Mouse (Mus musculus): ENCODE data around the gene Zdhhc6. TPM values are rescaled to one million over a fixed set of nuclear protein-coding genes. Genes with fewer than 3 reads are reported as not detected.

Zdhhc6 gene
- 22.5 and 29.1 TPM in 2 replicates for polyA plus RNA-seq (2012; rRNA removed)

GRCm38 (mm10) chr19:55315452-55316108 lies at the start of gene Zdhhc6:
Gene Zdhhc6 (minus strand): TSS chr19:55316032.
- under 1% methylated on average over 60 of the region's 60 CpGs for WGBS
- Histone ChIP-seq H3K36me3 (ENCODE audit: control insufficient read depth, insufficient read depth, low read length) (peaks cover 1% of the 10 kb centered on the region; the same call in 1 of the 2 replicates), H3K4me3 (ENCODE audit: insufficient read depth, low read depth, low read length) (peak within 1 kb of the TSS; percentile 76), H3K4me1 (ENCODE audit: control insufficient read depth, insufficient read depth, low read length) (peaks cover 8% of the 10 kb centered on the region; the same call in 1 of the 2 replicates), H3K27ac (ENCODE audit: insufficient read depth, low read depth, low read length) (peak within 1 kb of the TSS; percentile 88), H3K27me3 (replicated peaks; ENCODE audit: control insufficient read depth, insufficient read depth, low read length) (no peaks in the 10 kb centered on the region)
- DNase-seq: peak; percentile 88
- TF ChIP-seq CTCF (conservative IDR thresholded peaks at IDR 0.05; ENCODE audit: insufficient read depth, insufficient read length, low read depth, low read length) (no peak), POLR2A (IDR thresholded peaks at IDR 0.05; ENCODE audit: low read depth, low read length) (peak; percentile 51)

- no peak for DNase-seq
- H3K27ac ChIP-seq (ENCODE audit: insufficient read depth, low read depth, low read length): no peak overlapping the region
- TF ChIP-seq CTCF (conservative IDR thresholded peaks at IDR 0.05; ENCODE audit: insufficient read depth, insufficient read length, low read depth, low read length) (no peak), POLR2A (IDR thresholded peaks at IDR 0.05; ENCODE audit: low read depth, low read length) (no peak)
- no peaks in the 10 kb centered on the region for H3K4me1 ChIP-seq (ENCODE audit: control insufficient read depth, insufficient read depth, low read length)
- no peaks in the 10 kb centered on the region for H3K36me3 ChIP-seq (ENCODE audit: control insufficient read depth, insufficient read depth, low read length)
- H3K4me3 ChIP-seq (ENCODE audit: insufficient read depth, low read depth, low read length): no peak overlapping the region
- no peaks in the 10 kb centered on the region for H3K27me3 ChIP-seq (replicated peaks; ENCODE audit: control insufficient read depth, insufficient read depth, low read length)
- WGBS: 84% methylated on average over 9 of the region's 9 CpGs
Observed at GRCm38 (mm10) chr19:55362606-55363005, 46.8 kb upstream of the Zdhhc6 start.

DNA sequence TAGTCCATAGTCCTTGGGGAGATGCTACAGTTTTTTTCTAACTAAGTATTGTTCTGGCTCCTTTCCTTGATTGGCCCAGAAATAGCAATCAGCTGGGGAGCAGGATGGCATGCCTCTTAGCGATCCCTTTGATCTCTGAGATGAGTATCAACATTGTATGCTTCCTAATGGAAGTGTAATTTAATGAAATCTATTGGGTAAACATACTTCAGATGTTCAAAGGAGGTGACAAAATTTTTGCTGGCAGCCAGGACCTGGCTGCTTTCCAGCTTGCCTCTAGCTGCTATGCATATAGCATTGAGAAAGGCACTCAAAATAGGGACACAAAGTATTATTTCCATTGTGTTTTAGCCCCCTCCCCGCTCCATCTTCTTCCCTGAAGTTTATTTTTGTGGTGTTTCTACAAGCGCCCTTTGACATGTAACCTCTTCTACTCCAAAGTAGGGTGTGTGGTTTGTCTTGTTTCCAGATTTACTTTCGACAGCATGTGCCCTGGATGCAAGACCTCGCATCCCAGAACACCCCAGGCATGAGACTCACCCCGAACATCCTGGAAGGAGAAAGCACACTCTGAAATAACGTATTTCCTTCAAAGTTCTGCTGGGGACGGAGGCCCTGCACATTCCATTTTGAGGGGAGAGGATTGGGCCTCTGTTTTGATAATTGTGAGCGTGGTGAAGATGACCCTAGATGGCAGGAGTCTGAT lies 35.0 kb upstream of the Zdhhc6 start:
- TF ChIP-seq CTCF (conservative IDR thresholded peaks at IDR 0.05; ENCODE audit: insufficient read depth, insufficient read length, low read depth, low read length) (no peak), POLR2A (IDR thresholded peaks at IDR 0.05; ENCODE audit: low read depth, low read length) (no peak)
- WGBS: 82% methylated on average over 9 of the region's 9 CpGs
- Histone ChIP-seq H3K4me1 (ENCODE audit: control insufficient read depth, insufficient read depth, low read length) (no peaks in the 10 kb centered on the region; the same call in 1 of the 2 replicates), H3K27ac (ENCODE audit: insufficient read depth, low read depth, low read length) (no peak overlapping the region), H3K4me3 (ENCODE audit: insufficient read depth, low read depth, low read length) (no peak overlapping the region), H3K36me3 (ENCODE audit: control insufficient read depth, insufficient read depth, low read length) (no peaks in the 10 kb centered on the region), H3K27me3 (replicated peaks; ENCODE audit: control insufficient read depth, insufficient read depth, low read length) (no peaks in the 10 kb centered on the region)
- DNase-seq: no peak

- H3K27me3 ChIP-seq (replicated peaks; ENCODE audit: control insufficient read depth, insufficient read depth, low read length): no peaks in the 10 kb centered on the region
- 96% methylated on average over 3 of the region's 3 CpGs for WGBS
- H3K27ac ChIP-seq (ENCODE audit: insufficient read depth, low read depth, low read length): no peak overlapping the region
- no peak overlapping the region for H3K4me3 ChIP-seq (ENCODE audit: insufficient read depth, low read depth, low read length)
- no peak for DNase-seq
- no peak for TF ChIP-seq POLR2A (IDR thresholded peaks at IDR 0.05; ENCODE audit: low read depth, low read length)
- no peak for TF ChIP-seq CTCF (conservative IDR thresholded peaks at IDR 0.05; ENCODE audit: insufficient read depth, insufficient read length, low read depth, low read length)
- H3K4me1 ChIP-seq (ENCODE audit: control insufficient read depth, insufficient read depth, low read length): peaks cover 3% of the 10 kb centered on the region; the same call in 1 of the 2 replicates
- no peaks in the 10 kb centered on the region for H3K36me3 ChIP-seq (ENCODE audit: control insufficient read depth, insufficient read depth, low read length)
Observed at GRCm38 (mm10) chr19:55348187-55348586, 32.4 kb upstream of the Zdhhc6 start.

DNA sequence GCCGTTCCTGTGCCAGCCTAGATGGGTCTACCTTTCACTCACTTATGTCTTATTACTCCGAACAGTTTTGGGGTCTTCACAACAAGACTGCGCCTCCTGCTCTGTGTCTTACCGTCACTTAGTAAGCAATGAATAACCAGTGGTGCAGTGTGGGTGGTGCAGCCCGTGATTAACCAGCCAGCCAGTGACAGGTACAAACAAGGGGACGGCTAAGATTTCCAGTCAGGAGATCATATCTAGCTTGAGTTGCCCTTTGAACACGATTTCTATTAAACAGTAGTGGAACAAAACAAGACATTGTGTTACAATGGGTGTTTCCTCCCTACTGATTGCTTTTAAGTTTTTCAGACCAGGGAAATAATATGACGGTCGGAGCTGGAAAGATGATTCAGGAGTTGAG lies 27.4 kb upstream of the Zdhhc6 start:
- Histone ChIP-seq H3K4me3 (ENCODE audit: insufficient read depth, low read depth, low read length) (no peak overlapping the region), H3K27me3 (replicated peaks; ENCODE audit: control insufficient read depth, insufficient read depth, low read length) (no peaks in the 10 kb centered on the region), H3K27ac (ENCODE audit: insufficient read depth, low read depth, low read length) (no peak overlapping the region), H3K4me1 (ENCODE audit: control insufficient read depth, insufficient read depth, low read length) (peaks cover 5% of the 10 kb centered on the region; the same call in 1 of the 2 replicates), H3K36me3 (ENCODE audit: control insufficient read depth, insufficient read depth, low read length) (no peaks in the 10 kb centered on the region)
- WGBS: 62% methylated on average over 9 of the region's 9 CpGs
- no peak for TF ChIP-seq CTCF (conservative IDR thresholded peaks at IDR 0.05; ENCODE audit: insufficient read depth, insufficient read length, low read depth, low read length)
- no peak for TF ChIP-seq POLR2A (IDR thresholded peaks at IDR 0.05; ENCODE audit: low read depth, low read length)
- peak; percentile 20 for DNase-seq

DNA sequence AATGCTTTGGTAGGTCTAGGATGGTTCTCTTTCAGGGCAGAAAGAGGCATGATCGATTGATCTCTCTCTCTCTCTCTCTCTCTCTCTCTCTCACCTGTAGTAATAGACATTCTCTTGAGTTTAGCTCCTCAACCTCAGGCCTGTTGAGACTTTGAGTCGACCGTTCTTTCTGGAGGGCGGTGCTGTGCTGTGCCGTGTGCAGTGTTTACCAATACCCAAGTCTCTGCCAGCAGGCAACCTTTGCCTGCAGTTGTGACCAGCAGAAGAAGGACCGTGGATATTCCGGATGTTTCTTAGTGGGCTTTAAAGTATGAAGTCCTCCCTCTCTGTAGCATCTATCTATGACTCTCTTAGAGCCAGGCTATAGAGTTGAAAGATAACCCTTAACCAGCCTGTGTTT lies 26.6 kb upstream of the Zdhhc6 start:
- Histone ChIP-seq H3K4me1 (ENCODE audit: control insufficient read depth, insufficient read depth, low read length) (peaks cover 5% of the 10 kb centered on the region; the same call in 1 of the 2 replicates), H3K27me3 (replicated peaks; ENCODE audit: control insufficient read depth, insufficient read depth, low read length) (no peaks in the 10 kb centered on the region), H3K36me3 (ENCODE audit: control insufficient read depth, insufficient read depth, low read length) (no peaks in the 10 kb centered on the region), H3K4me3 (ENCODE audit: insufficient read depth, low read depth, low read length) (no peak overlapping the region), H3K27ac (ENCODE audit: insufficient read depth, low read depth, low read length) (no peak overlapping the region; the same call in 1 of the 2 replicates)
- WGBS: 76% methylated on average over 7 of the region's 7 CpGs
- peak; percentile 18 for DNase-seq
- TF ChIP-seq POLR2A (IDR thresholded peaks at IDR 0.05; ENCODE audit: low read depth, low read length) (no peak), CTCF (conservative IDR thresholded peaks at IDR 0.05; ENCODE audit: insufficient read depth, insufficient read length, low read depth, low read length) (no peak)

- Histone ChIP-seq H3K36me3 (ENCODE audit: control insufficient read depth, insufficient read depth, low read length) (no peaks in the 10 kb centered on the region), H3K4me1 (ENCODE audit: control insufficient read depth, insufficient read depth, low read length) (peaks cover 5% of the 10 kb centered on the region; the same call in 1 of the 2 replicates), H3K4me3 (ENCODE audit: insufficient read depth, low read depth, low read length) (no peak overlapping the region), H3K27me3 (replicated peaks; ENCODE audit: control insufficient read depth, insufficient read depth, low read length) (no peaks in the 10 kb centered on the region), H3K27ac (ENCODE audit: insufficient read depth, low read depth, low read length) (no peak overlapping the region)
- no peak for DNase-seq
- 60% methylated on average over 3 of the region's 3 CpGs for WGBS
- TF ChIP-seq CTCF (conservative IDR thresholded peaks at IDR 0.05; ENCODE audit: insufficient read depth, insufficient read length, low read depth, low read length) (no peak), POLR2A (IDR thresholded peaks at IDR 0.05; ENCODE audit: low read depth, low read length) (no peak)
Observed at GRCm38 (mm10) chr19:55341377-55341776, 25.5 kb upstream of the Zdhhc6 start.

Measured in kidney, adult 2 months (tissue).